Mouse (Mus musculus) cerebellum, postnatal 25 days (tissue): ENCODE measurements around the gene Cdkl2.

Experiments
- DNase-seq, 2 experiments: peaks; one replicate each; pipeline ENCODE4 v3.0.0; 2021; ENCODE audit warnings: mixed read lengths in 2 of 2

Cdkl2 gene

GRCm38 (mm10) chr5:92043783-92044182, at the start of gene Cdkl2:
TSS of gene Cdkl2 (minus strand) at chr5:92043883.
- no peak for DNase-seq

DNA sequence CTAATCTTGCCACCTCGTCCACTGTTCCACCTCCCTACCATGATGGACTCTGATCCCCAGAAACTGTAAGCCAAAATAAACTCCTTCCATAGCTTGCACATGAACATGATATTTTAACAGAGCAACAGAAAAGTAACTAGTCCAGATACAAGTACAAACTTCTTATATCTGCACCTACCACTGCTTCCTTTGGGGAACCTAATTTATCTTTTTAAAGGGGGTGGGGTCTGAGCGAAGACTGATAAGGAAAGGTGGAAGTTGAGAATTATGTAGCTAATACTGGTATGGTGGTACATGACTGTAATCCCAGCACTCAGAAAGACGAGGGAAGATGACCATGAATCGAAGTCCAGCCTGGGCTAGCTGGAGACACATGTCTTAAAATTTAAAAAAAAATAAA, 43.8 kb upstream of the Cdkl2 start:
- DNase-seq = no peak

DNA sequence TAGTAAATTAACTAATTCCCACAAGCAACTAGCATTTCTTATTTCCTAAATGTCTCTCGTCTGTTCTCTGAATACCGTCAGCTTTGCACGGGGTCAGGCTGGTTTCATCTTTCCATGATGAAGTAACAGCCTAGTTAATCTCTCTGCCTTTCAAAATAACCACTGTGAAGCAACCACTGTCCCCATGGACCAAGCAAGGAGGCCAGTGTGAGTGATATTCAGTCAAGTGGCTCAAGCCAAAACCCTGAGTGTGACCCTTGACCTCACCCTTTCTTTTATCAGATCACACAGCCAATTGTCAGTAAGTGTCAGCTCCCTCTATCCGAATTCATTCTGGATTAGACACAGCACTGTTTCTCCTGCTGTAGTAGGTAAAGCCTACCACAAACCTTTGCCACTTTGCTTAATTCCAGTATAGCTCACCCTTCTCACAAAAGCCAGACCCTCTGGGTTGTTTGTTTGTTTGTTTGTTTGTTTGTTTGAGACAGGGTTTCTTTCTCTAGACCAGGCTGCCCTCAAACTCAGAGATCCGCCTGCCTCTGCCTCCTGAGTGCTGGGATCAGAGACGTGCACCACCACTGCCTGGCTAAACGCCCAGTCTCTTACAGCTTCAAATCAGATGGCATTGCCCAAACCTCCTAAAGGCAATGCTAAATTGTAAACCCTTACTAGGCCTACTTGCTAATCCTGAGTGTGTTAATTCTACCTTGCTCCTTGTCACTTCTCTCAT, 42.3 kb upstream of the Cdkl2 start:
- no peak for DNase-seq

- DNase-seq = no peak
Observed at GRCm38 (mm10) chr5:92085246-92085645, 41.6 kb upstream of the Cdkl2 start.

DNA sequence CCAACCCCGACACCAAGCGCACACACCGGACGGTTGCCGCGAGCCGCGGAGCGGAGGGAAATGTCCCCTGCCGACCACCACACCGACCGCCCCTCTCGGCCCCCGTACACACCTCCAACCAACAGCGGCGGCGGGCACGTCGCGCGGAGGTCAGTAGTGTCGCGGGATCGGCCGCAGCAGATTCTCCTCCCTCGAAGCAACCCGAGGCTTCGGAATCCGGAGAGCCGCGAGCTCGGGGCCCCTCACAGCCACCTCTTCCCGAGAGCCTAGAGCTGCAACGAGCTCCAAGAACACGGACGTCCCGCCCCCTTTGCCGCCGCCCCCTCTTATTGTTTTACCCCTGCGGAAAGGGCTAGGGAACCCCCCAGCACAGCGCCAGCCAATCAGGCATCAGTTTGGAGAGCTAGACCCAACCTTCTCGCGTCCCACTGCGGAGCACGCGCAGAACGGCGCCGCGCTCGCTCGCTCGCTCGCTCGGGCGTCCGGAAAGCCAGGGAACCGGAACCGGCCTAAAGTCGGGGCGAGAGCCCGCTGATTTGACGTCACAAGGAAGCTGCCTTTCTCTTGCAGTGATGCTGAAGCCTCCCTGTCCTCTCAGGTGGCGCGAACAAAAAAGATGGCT, 39.8 kb upstream of the Cdkl2 start, which contains the start of gene G3bp2:
Gene G3bp2, minus strand, starts transcription at position 303 of the 622 bp plus-strand sequence.
- DNase-seq = peak; percentile 97 to 98

DNA sequence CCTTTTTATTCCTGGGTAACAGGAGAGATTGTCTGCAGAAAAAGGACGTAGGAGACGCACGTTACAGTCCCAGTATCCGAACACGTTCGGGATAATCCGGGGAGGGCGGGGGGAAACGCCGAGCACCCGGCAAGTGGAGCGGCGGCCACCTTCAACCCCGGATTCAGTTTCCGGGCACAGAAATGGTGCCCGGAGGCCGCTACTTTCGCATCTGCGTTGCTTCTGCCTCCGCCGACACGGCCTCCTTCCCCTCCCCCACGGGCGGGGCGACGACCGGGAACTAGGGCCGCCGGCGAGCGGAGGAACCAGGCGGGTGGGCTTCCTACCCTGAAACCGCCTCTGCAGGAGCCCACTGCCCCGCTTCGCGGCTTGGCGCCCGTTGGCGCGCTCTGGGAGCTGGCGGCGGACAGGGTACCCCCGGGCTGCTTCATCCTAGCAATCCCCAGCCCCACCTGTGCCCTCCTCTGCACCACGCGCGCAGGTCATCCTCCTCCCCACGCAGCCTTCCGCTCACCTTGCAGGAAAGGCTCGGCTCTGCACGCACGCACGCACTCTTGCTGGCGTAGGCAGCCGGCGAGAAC, 39.2 kb upstream of the Cdkl2 start:
- peak in 1 of 2 experiments; percentile 84 for DNase-seq

DNA sequence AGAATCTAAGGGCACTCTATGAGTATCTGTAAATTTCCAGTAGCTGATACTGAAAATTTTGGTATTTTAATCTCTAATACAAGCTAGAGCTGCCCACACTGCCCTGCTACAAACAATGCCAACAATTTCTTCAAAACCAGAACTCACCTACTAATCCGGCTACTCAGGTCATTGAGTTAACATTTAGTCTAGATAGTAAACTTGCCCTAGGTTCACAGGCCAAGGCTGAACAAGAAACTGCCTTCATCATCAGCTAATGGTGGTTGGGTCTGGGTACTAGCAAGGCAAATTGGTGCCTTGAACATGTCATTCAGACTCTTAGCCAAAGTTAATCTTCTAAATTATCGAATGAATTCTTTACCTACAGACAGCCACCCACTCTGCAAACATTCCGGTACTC, 37.6 kb upstream of the Cdkl2 start:
- DNase-seq = no peak

DNA sequence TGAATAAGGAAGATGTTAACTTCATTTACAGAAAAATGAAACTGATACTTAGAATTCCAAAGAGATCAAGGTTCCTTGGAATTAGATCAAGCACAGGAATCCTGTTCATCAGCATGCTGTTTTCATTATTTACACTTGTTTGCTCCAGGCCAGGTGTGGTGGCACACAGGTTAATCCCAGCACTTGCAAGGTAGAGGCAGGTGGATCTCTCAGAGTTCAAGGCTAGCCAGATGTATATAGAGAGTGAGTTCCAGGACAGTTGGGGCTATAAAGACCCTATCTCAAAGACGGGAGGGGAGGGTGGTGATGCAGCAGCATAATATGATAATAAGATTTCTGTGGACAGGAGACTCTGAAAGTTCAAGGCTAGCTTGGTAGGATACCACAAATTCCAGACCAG, 36.7 kb upstream of the Cdkl2 start:
- DNase-seq = no peak

- DNase-seq = no peak
Observed at GRCm38 (mm10) chr5:92079304-92079703, 35.6 kb upstream of the Cdkl2 start.

DNA sequence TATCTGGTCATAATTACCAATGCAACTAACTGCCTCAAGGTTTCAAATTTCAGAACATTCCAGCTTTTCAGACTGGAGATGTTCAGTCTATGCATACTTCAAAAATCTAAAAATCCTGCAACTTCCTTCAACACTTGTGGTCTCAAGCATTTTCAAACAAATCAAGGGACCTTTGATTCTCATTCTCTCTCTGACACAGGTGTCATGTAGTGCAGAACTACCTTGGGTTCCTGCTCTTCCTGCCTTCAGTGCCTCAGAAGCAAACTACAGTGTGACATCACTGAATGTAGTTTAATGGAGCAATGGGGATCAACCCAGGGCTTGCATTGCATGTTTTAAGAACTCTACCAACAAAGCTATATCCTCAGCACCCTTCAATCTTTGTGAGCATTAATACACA, 35.1 kb upstream of the Cdkl2 start:
- no peak for DNase-seq

- DNase-seq = no peak
Observed at GRCm38 (mm10) chr5:92076273-92076672, 32.6 kb upstream of the Cdkl2 start.

- no peak for DNase-seq
Observed at GRCm38 (mm10) chr5:92074061-92074460, 30.4 kb upstream of the Cdkl2 start.

DNA sequence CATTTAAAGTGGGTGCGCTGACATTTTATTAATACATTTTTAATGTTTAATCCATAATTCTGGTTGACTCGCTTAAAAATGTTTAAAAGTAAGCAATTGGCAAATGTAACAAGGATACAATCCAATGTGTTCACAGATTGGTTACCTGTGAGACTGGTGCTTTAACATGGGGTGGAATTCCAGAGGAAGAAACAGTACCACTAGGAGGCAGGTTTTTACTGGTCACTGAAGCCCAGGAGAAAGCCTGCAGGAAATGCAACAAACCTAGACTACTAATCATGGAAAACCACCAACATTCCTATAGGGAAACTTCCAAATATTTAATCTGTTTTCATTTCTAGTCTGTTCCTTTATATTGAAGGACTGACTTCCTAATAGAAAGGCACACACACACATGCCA, 19.5 kb upstream of the Cdkl2 start:
- DNase-seq = no peak

DNA sequence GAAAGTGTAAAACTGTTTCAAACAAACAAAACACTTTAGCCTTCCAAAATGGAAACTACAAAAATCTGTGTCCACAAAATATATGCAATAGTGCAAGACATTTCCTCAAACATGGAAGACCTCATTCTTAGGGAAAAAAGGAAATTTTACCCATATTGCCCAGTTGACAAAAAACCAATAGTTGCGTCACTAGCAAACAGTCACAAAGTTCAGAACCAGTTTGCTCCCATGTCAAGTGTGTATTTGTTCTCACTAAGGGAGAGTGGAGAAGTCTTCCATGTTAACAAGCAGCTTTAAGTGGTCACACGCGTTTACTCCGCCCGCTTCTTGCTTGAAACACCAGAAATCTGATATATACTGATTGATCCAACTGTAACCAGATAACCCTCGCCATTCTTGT, 9.2 kb upstream of the Cdkl2 start:
- DNase-seq = no peak

DNA sequence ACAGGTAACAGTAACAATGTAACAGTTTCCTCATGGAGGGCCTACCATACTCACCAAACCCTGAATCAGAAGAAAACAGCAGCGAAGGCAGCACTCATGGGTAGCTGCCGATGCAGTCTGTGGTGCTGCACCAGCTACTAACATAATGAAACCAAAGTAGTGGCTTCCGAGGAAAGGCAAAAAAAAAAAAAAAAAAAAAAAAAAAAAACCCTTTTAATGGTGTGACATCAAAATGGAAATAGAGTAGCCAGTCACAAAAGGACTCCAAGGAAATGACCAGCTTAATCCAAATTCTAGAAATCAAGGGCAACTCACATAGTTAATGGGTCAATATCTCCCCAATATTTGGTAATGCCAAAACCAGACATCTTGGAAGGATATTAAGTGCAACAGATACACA, 6.7 kb upstream of the Cdkl2 start:
- DNase-seq = no peak

DNA sequence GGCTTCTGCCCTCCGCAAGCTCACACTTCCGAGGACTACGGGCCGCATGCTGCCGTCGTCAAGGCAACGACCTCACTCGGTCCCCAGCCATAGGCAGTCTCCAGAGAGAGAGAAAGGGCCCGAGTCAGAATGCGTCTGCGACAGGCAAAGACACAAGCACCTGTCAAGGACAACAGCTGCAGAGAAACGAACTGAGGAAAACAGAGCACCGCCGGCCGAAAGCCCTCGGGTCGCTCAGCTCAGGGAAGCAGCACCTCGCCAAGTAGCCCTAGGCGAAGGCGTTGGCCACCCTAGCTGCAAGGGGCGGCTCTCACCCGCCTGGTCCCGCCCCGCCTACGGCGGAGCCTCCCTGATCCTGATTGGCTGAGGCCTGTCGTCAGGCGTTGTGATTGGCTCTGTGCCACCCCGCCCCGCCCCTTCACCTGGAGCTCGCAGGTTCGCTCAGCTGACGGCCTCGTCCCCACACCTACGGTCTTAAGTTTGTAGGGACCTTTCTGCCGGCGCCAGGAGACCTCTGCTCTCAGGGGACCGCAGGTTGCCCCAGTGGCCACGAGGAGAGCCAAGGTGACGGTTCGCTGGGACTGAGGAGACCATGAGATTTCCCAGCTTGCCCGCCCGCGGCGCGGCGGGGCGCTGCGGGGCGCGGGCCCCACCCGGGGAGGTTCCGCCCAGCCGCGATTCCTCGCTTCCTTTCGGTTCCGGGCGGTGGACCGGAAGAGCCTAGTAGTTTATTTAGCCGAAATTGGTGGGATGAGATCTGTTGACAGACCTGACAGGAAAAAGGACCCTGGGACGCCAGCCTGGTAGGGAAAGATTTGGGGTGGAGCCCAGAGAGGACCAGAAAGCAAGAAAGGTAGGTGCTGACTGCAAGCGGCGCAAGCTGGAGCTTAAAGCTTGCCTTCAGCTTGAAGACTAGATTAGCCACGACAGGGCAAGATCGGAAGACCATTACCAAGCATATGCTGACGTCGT, 1.0 kb downstream of the Cdkl2 start:
- peak; percentile 100 for DNase-seq

DNA sequence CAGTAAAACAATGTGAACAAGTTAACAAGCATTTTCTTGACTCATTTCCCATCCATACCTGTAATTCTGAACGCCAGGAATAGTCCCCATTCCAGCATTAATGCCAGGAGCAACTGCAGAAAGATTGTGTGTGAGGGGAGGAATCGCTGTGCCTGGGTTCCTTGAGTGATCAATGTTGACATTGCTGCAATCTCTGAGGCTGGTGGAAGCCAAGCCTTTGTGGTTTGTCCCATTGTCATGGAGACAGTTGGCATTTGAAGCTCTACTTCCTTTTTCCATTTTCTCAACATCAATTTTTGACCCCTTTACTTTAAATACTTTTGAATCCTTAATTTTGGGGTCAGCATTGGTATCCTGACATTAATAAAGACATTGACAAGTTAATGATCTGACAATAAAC, 23.7 kb downstream of the Cdkl2 start:
- no peak for DNase-seq

GRCm38 (mm10) chr5:92011756-92012155, 31.9 kb downstream of the Cdkl2 start:
- no peak for DNase-seq

GRCm38 (mm10) chr5:92009827-92010226, 33.9 kb downstream of the Cdkl2 start:
- no peak for DNase-seq

- DNase-seq = peak in 1 of 2 experiments; percentile 4
Observed at GRCm38 (mm10) chr5:92003011-92003410, 40.7 kb downstream of the Cdkl2 start.

- no peak for DNase-seq
Observed at GRCm38 (mm10) chr5:92000770-92001169, 42.9 kb downstream of the Cdkl2 start.

DNA sequence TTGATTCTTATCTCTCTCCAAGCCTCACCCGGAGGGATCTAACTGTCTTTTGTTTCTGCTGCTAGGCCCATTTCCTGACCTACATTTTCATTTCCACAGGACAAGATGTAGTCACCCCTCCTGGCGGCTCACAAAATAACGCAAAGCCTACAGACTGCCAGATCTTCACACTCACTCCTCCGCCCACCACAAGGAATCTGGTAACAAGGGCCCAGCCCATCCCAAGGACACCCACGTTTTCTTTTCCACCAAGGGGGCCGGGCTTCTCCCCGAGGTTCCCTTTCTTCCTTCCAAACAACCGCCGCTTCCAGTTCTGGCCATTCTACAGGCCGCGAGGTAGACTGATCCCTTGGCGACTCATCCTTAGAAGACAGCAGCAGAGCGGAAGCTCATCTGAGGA, 49.1 kb downstream of the Cdkl2 start:
- no peak for DNase-seq

DNA sequence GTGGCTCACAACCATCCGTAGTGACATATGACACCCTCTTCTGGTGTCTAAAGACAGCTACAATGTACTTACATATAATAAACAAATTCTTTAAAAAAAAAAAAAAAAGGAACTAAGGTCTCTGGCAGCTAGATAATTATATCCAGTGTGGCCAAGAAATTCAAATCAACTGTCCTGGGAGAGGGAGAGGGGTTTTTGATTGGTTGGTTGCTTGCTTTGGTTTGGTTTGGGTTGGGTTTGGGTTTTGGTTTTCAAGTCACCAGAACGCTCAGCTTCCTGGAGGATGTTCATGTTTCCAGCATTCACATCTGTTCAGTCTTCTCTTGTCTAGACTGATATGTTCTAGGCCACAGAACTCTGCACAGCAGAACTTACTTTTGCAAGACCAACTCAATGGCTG, 50.6 kb downstream of the Cdkl2 start:
- no peak for DNase-seq
